Mouse (Mus musculus): ENCODE measurements at regions not wholly inside any gene's neighbourhood (a gene's known extent, or its start where the extent isn't known, plus 50 kb on each side); places are given as distances from the start of the nearest gene placed in this dataset.

- H3K4me2 ChIP-seq (replicated peaks; ENCODE audit: low read depth, low read length): no peak overlapping the region
- H3K27me3 ChIP-seq (replicated peaks; ENCODE audit: insufficient read depth, low read length): no peaks in the 10 kb centered on the region
- no peak for DNase-seq (ENCODE audit: low spot score)
- no peak overlapping the region for H3K4me3 ChIP-seq (ENCODE audit: low read depth, low read length)
- ATAC-seq: no peak
- H3K36me3 ChIP-seq (ENCODE audit: insufficient read depth, low read length): no peaks in the 10 kb centered on the region
- H3K27ac ChIP-seq (ENCODE audit: low read length): no peak overlapping the region
- no peak for TF ChIP-seq EP300 (IDR thresholded peaks at IDR 0.05)
- no peak for TF ChIP-seq CTCF (IDR thresholded peaks at IDR 0.05)
- WGBS: 93% methylated on average over 1 of the region's 1 CpGs
- no peaks in the 10 kb centered on the region for H3K4me1 ChIP-seq (ENCODE audit: insufficient read depth, low read depth, low read length)
- no peak overlapping the region for H3K9ac ChIP-seq (replicated peaks; ENCODE audit: low read depth)
- H3K9me3 ChIP-seq (ENCODE audit: low read length): no peaks in the 10 kb centered on the region
Observed at GRCm38 (mm10) chr13:19966566-19966965, 123.8 kb upstream of the Elmo1 start.

DNA sequence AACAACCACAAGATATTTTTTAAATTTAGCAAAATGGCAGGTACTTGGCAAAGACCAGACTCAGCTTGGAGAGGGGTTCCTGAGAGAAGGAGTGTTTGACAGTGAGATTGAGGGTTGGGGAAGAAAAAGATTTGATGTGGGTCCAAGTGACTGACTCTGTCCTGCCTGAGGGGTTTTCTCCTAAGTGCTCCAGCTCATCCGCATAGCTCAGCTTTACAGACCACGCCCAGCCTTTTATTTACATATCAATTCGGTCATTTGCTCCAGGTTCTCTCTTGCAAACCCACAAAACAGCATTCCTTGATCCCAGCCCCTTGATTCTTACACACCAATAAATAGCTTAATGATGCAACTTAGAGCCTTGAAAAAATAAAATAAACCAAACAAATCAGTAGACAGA lies 127.4 kb upstream of the Elmo1 start:
- 55% methylated on average over 3 of the region's 3 CpGs for WGBS
- no peaks in the 10 kb centered on the region for H3K9me3 ChIP-seq (ENCODE audit: low read length)
- TF ChIP-seq CTCF (IDR thresholded peaks at IDR 0.05) (no peak), EP300 (IDR thresholded peaks at IDR 0.05) (no peak)

DNA sequence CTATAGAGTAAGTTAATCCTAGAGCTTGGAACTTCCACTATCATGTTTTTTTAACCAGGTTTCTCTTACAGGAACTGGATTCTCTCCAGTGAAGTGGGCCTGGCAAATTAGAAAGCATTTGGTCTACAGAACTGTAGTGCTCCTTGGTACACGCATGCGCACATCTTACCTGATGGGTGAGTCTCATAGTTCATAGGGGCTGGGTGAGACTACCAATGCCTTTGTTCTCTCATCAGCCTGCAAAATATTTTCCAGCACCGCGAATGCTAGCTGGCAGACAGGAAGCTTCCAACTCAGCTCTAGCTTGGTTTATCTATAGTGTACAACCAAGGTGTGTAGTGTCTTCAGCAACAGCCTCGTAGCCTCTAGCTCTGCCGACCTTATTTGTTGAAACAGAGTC lies 104.7 kb upstream of the Gpr141 start:
- TF ChIP-seq EP300 (IDR thresholded peaks at IDR 0.05) (no peak), CTCF (IDR thresholded peaks at IDR 0.05) (no peak)
- Histone ChIP-seq H3K9me3 (ENCODE audit: low read length) (no peaks in the 10 kb centered on the region), H3K27me3 (replicated peaks; ENCODE audit: insufficient read depth, low read length) (no peaks in the 10 kb centered on the region), H3K27ac (ENCODE audit: low read length) (no peak overlapping the region), H3K4me1 (ENCODE audit: insufficient read depth, low read depth, low read length) (no peaks in the 10 kb centered on the region), H3K36me3 (ENCODE audit: insufficient read depth, low read length) (no peaks in the 10 kb centered on the region), H3K9ac (replicated peaks; ENCODE audit: low read depth) (no peak overlapping the region), H3K4me3 (ENCODE audit: low read depth, low read length) (no peak overlapping the region), H3K4me2 (replicated peaks; ENCODE audit: low read depth, low read length) (no peak overlapping the region)
- ATAC-seq: no peak
- peak; percentile 1 for DNase-seq (ENCODE audit: low spot score)
- WGBS: 90% methylated on average over 6 of the region's 6 CpGs

More for the DNA sequence above, 127.4 kb upstream of the Elmo1 start:
- DNase-seq (ENCODE audit: low spot score): no peak
- no peaks in the 10 kb centered on the region for H3K27me3 ChIP-seq (replicated peaks; ENCODE audit: insufficient read depth, low read length)
- no peaks in the 10 kb centered on the region for H3K4me1 ChIP-seq (ENCODE audit: insufficient read depth, low read depth, low read length)
- no peak for ATAC-seq
- H3K9ac ChIP-seq (replicated peaks; ENCODE audit: low read depth): no peak overlapping the region
- H3K4me3 ChIP-seq (ENCODE audit: low read depth, low read length): no peak overlapping the region
- no peak overlapping the region for H3K4me2 ChIP-seq (replicated peaks; ENCODE audit: low read depth, low read length)
- H3K36me3 ChIP-seq (ENCODE audit: insufficient read depth, low read length): no peaks in the 10 kb centered on the region
- no peak overlapping the region for H3K27ac ChIP-seq (ENCODE audit: low read length)

GRCm38 (mm10) chr13:19927807-19928206 lies 103.8 kb upstream of the Gpr141 start:
- no peak for ATAC-seq
- Histone ChIP-seq H3K27me3 (replicated peaks; ENCODE audit: insufficient read depth, low read length) (no peaks in the 10 kb centered on the region), H3K4me3 (ENCODE audit: low read depth, low read length) (no peak overlapping the region), H3K27ac (ENCODE audit: low read length) (no peak overlapping the region), H3K4me2 (replicated peaks; ENCODE audit: low read depth, low read length) (no peak overlapping the region), H3K4me1 (ENCODE audit: insufficient read depth, low read depth, low read length) (no peaks in the 10 kb centered on the region), H3K36me3 (ENCODE audit: insufficient read depth, low read length) (no peaks in the 10 kb centered on the region), H3K9me3 (ENCODE audit: low read length) (no peaks in the 10 kb centered on the region), H3K9ac (replicated peaks; ENCODE audit: low read depth) (no peak overlapping the region)
- 58% methylated on average over 3 of the region's 3 CpGs for WGBS
- no peak for DNase-seq (ENCODE audit: low spot score)
- no peak for TF ChIP-seq EP300 (IDR thresholded peaks at IDR 0.05)
- no peak for TF ChIP-seq CTCF (IDR thresholded peaks at IDR 0.05)

DNA sequence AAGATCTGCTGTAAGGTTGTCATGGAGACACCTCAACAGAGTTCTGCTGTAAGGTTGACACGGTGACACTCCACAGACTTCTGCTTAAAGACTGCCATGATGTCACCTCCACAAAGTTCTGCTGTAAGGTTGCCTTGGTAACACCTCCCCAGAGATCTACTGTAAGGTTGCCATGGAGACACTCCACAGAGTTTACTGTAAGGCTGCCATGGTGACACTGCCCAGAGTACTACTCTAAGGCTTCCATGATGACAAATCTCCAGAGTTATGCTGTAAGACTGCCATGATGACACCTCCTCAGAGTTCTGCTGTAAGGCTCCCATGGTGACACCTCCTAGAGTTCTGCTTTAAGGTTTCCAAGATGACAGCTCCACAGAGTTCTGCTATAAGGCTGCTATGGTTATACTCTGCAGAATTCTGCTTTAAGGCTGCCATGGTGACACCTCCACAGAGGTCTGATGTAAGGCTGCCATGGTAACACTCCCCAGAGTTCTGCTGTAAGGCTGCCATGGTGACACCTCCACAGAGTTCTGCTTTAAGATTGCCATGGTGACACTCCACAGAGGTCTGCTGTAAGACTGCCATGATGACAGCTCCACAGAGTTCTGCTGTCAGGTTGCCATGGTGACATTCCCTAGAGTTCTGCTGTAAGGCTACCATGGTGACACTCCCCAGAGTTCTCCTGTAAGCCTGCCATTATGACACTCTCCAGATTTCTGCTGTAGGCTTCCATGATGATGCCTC lies 97.2 kb upstream of the Gpr141 start:
- no peak for TF ChIP-seq CTCF (IDR thresholded peaks at IDR 0.05)
- no peak for TF ChIP-seq EP300 (IDR thresholded peaks at IDR 0.05)
- Histone ChIP-seq H3K36me3 (ENCODE audit: insufficient read depth, low read length) (no peaks in the 10 kb centered on the region), H3K4me3 (ENCODE audit: low read depth, low read length) (no peak overlapping the region), H3K4me2 (replicated peaks; ENCODE audit: low read depth, low read length) (no peak overlapping the region), H3K9ac (replicated peaks; ENCODE audit: low read depth) (no peak overlapping the region), H3K27me3 (replicated peaks; ENCODE audit: insufficient read depth, low read length) (no peaks in the 10 kb centered on the region), H3K9me3 (ENCODE audit: low read length) (no peaks in the 10 kb centered on the region), H3K4me1 (ENCODE audit: insufficient read depth, low read depth, low read length) (no peaks in the 10 kb centered on the region), H3K27ac (ENCODE audit: low read length) (no peak overlapping the region)
- DNase-seq (ENCODE audit: low spot score) (no peak), ATAC-seq (peak; percentile 34)
- WGBS: 64% methylated on average over 1 of the region's 1 CpGs

- no peak overlapping the region for H3K4me3 ChIP-seq (ENCODE audit: low read depth, low read length)
- WGBS: 30% methylated on average over 5 of the region's 5 CpGs
- H3K27me3 ChIP-seq (replicated peaks; ENCODE audit: insufficient read depth, low read length): no peaks in the 10 kb centered on the region
- H3K9me3 ChIP-seq (ENCODE audit: low read length): no peaks in the 10 kb centered on the region
- TF ChIP-seq CTCF (IDR thresholded peaks at IDR 0.05) (no peak), EP300 (IDR thresholded peaks at IDR 0.05) (no peak)
- peak; percentile 4 for DNase-seq (ENCODE audit: low spot score)
- H3K9ac ChIP-seq (replicated peaks; ENCODE audit: low read depth): no peak overlapping the region
- H3K27ac ChIP-seq (ENCODE audit: low read length): no peak overlapping the region
- no peaks in the 10 kb centered on the region for H3K4me1 ChIP-seq (ENCODE audit: insufficient read depth, low read depth, low read length)
- H3K4me2 ChIP-seq (replicated peaks; ENCODE audit: low read depth, low read length): no peak overlapping the region
- no peaks in the 10 kb centered on the region for H3K36me3 ChIP-seq (ENCODE audit: insufficient read depth, low read length)
- ATAC-seq: no peak
Observed at GRCm38 (mm10) chr13:19911860-19912584, 88.0 kb upstream of the Gpr141 start.

Measured in lung, postnatal 0 days (tissue).